Mouse (Mus musculus) lung, adult 2 months (tissue): Measurements from ENCODE around the gene Vegfa.

Source experiments
- CTCF ChIP-seq: fragments of 200-500 bp; IDR thresholded peaks from 2 replicates; pipeline ENCODE4 v1.5.1; 2011; ENCODE audit warnings: mild to moderate bottlenecking, low read length, control low read depth; ENCODE audit not compliant: insufficient read depth
- POLR2A ChIP-seq: fragments of 200-500 bp; IDR thresholded peaks from 2 replicates; pipeline ENCODE4 v1.6.1; 2011; ENCODE audit warnings: low read depth, mild to moderate bottlenecking, control low read depth, low read length, borderline replicate concordance; ENCODE audit errors: extremely low read depth

DNA sequence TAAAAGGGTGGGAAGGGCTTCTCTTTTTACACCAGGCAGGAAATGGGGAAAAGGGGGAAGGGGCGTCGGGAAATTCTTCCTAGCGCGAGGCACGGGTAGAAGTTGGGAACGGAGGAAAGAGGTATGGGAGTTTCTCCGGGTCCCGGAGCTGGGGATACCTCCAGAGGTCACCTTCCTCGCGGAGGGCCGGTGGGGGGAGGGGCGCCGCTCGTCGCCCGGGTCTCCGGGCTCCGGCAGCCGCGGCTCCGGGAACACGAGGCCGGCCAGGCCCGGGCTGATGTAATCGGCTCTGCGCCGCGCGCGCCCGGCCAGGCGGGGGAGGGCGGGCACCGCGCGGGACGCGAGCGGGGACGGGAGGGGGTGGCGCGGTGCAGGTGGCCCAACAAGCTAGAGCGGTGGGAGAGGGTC, 1.8 kb downstream of the Vegfa start:
- TF ChIP-seq POLR2A = no peak
- TF ChIP-seq CTCF = no peak
